Mouse (Mus musculus): ENCODE measurements around the gene Cryba2. TPM values are rescaled to one million over a fixed set of nuclear protein-coding genes. Genes with fewer than 3 reads are reported as not detected.

Gene Cryba2
- not detected in 2 replicates for polyA plus RNA-seq (2014; fragmentation: Nextera tagmentation; extraction: Ambion mirVana)

GRCm38 (mm10) chr1:74893134-74893855, at the start of gene Cryba2:
Gene Cryba2 (minus strand): TSS chr1:74893143.
- Histone ChIP-seq H3K4me3 (ENCODE audit: low read depth, low read length) (no peak within 1 kb of the TSS), H3K4me2 (no peak within 1 kb of the TSS), H3K27ac (ENCODE audit: low read depth) (no peak within 1 kb of the TSS), H3K4me1 (ENCODE audit: insufficient read depth) (no peaks in the 10 kb centered on the region), H3K9me3 (ENCODE audit: low read depth, low read length) (no peaks in the 10 kb centered on the region), H3K36me3 (ENCODE audit: insufficient read depth) (no peaks in the 10 kb centered on the region), H3K9ac (no peak within 1 kb of the TSS), H3K27me3 (ENCODE audit: insufficient read depth, low read length) (peaks cover 82% of the 10 kb centered on the region)
- ATAC-seq (ENCODE audit: insufficient read depth) (no peak), DNase-seq (peak; percentile 77)
- WGBS = 5% methylated on average over 25 of the region's 25 CpGs
- peak; percentile 80 for TF ChIP-seq CTCF (IDR thresholded peaks at IDR 0.05; ENCODE audit: low read depth)

GRCm38 (mm10) chr1:74941651-74942360, 48.9 kb upstream of the Cryba2 start:
- 45% methylated on average over 12 of the region's 12 CpGs for WGBS
- Histone ChIP-seq H3K36me3 (ENCODE audit: insufficient read depth) (no peaks in the 10 kb centered on the region), H3K9me3 (ENCODE audit: low read depth, low read length) (no peaks in the 10 kb centered on the region), H3K27ac (ENCODE audit: low read depth) (no peak overlapping the region), H3K9ac (no peak overlapping the region), H3K4me1 (ENCODE audit: insufficient read depth) (no peaks in the 10 kb centered on the region), H3K4me3 (ENCODE audit: low read depth, low read length) (no peak overlapping the region), H3K27me3 (ENCODE audit: insufficient read depth, low read length) (peaks cover 6% of the 10 kb centered on the region; the same call in 1 of the 2 replicates), H3K4me2 (no peak overlapping the region)
- no peak for TF ChIP-seq CTCF (IDR thresholded peaks at IDR 0.05; ENCODE audit: low read depth)
- DNase-seq (no peak), ATAC-seq (ENCODE audit: insufficient read depth) (no peak)

- 1% methylated on average over 3 of the region's 3 CpGs for WGBS
- H3K36me3 ChIP-seq (ENCODE audit: insufficient read depth) = no peaks in the 10 kb centered on the region
- TF ChIP-seq CTCF (IDR thresholded peaks at IDR 0.05; ENCODE audit: low read depth) = no peak
- no peak for ATAC-seq (ENCODE audit: insufficient read depth)
- no peaks in the 10 kb centered on the region for H3K9me3 ChIP-seq (ENCODE audit: low read depth, low read length)
- peak; percentile 52 for DNase-seq
- no peak overlapping the region for H3K4me2 ChIP-seq
- no peak overlapping the region for H3K9ac ChIP-seq
- H3K27ac ChIP-seq (ENCODE audit: low read depth) = no peak overlapping the region
- H3K4me1 ChIP-seq (ENCODE audit: insufficient read depth) = no peaks in the 10 kb centered on the region
- no peak overlapping the region for H3K4me3 ChIP-seq (ENCODE audit: low read depth, low read length)
- H3K27me3 ChIP-seq (ENCODE audit: insufficient read depth, low read length) = peaks cover 5% of the 10 kb centered on the region; the same call in 1 of the 2 replicates
These were observed 46.8 kb upstream of the Cryba2 start for GRCm38 (mm10) chr1:74939762-74940161.

DNA sequence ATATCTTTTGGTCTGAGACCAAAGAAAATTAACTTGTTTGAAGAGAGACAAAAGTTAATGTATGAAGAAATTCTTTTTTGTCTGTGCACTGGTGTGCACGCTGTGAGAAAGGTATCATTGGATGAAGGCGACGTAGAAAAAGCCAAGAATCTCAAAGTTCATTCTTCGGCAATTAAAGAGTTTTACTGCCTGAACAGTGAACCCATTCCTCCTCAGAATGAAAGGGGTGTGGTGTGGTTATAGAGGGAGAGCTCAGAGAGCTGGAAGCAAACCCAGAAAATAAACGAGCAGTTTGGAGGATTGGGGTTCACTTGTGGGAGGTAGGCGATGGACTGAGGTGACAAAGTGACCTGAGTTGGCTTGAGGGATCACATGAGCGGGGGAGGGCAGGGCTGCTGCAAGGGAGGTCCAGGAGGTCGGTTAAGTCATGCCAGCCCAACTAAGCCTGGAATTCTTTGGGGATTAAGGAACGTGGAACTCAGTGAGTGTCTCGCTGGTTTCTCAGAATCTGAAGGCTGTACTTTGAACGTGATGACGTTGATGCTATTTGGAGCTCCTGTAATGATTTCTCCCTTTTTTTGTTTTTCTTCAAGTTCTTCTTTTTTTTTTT, 43.4 kb upstream of the Cryba2 start:
- Histone ChIP-seq H3K9ac (no peak overlapping the region), H3K4me2 (no peak overlapping the region), H3K36me3 (ENCODE audit: insufficient read depth) (no peaks in the 10 kb centered on the region), H3K4me3 (ENCODE audit: low read depth, low read length) (no peak overlapping the region), H3K4me1 (ENCODE audit: insufficient read depth) (no peaks in the 10 kb centered on the region), H3K27me3 (ENCODE audit: insufficient read depth, low read length) (peaks cover 5% of the 10 kb centered on the region; the same call in 1 of the 2 replicates), H3K27ac (ENCODE audit: low read depth) (no peak overlapping the region), H3K9me3 (ENCODE audit: low read depth, low read length) (no peaks in the 10 kb centered on the region)
- no peak for ATAC-seq (ENCODE audit: insufficient read depth)
- 43% methylated on average over 12 of the region's 12 CpGs for WGBS
- no peak for DNase-seq
- TF ChIP-seq CTCF (IDR thresholded peaks at IDR 0.05; ENCODE audit: low read depth) = no peak

DNA sequence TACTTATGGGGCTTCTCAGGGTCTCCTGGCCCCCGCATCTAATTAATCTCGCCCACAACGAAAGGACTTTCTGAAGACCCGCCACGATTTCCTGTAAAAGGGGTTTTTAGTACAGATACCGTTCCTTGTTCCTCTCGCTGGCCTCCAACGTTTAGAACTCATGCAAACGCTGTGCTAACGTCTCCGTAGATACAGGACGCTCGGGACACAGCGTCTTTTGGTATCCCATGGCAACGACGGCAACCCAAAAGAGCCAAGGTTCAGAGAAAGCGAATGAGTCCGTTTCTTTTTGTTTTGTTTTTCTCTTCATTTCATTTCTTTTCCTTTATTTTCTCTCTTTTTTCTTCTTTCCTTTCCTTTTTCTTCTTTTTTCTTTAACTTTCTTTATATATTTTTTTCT, 42.5 kb upstream of the Cryba2 start, which contains the start of gene Cfap65:
Cfap65 (minus strand) TSS at position 198 of the 400 bp plus-strand sequence.
- DNase-seq (peak; percentile 72), ATAC-seq (ENCODE audit: insufficient read depth) (no peak)
- H3K27ac ChIP-seq (ENCODE audit: low read depth) = no peak within 1 kb of the TSS
- 1% methylated on average over 18 of the region's 18 CpGs for WGBS
- no peaks in the 10 kb centered on the region for H3K4me1 ChIP-seq (ENCODE audit: insufficient read depth)
- H3K9ac ChIP-seq = no peak within 1 kb of the TSS
- H3K9me3 ChIP-seq (ENCODE audit: low read depth, low read length) = no peaks in the 10 kb centered on the region
- TF ChIP-seq CTCF (IDR thresholded peaks at IDR 0.05; ENCODE audit: low read depth) = no peak
- no peak within 1 kb of the TSS; the same call in 1 of the 2 replicates for H3K4me3 ChIP-seq (ENCODE audit: low read depth, low read length)
- peak within 1 kb of the TSS; percentile 45; the same call in 1 of the 2 replicates for H3K4me2 ChIP-seq
- no peaks in the 10 kb centered on the region for H3K36me3 ChIP-seq (ENCODE audit: insufficient read depth)
- peaks cover 5% of the 10 kb centered on the region; the same call in 1 of the 2 replicates for H3K27me3 ChIP-seq (ENCODE audit: insufficient read depth, low read length)

- no peak for DNase-seq
- Histone ChIP-seq H3K27me3 (ENCODE audit: insufficient read depth, low read length) (peaks cover 3% of the 10 kb centered on the region; the same call in 1 of the 2 replicates), H3K9me3 (ENCODE audit: low read depth, low read length) (no peaks in the 10 kb centered on the region), H3K4me1 (ENCODE audit: insufficient read depth) (no peaks in the 10 kb centered on the region), H3K9ac (no peak overlapping the region), H3K4me2 (no peak overlapping the region), H3K4me3 (ENCODE audit: low read depth, low read length) (no peak overlapping the region), H3K27ac (ENCODE audit: low read depth) (no peak overlapping the region), H3K36me3 (ENCODE audit: insufficient read depth) (no peaks in the 10 kb centered on the region)
- 73% methylated on average over 9 of the region's 9 CpGs for WGBS
- ATAC-seq (ENCODE audit: insufficient read depth) = no peak
- TF ChIP-seq CTCF (IDR thresholded peaks at IDR 0.05; ENCODE audit: low read depth) = no peak
These were observed 34.8 kb upstream of the Cryba2 start for GRCm38 (mm10) chr1:74927621-74928296.
